Mouse (Mus musculus) heart, postnatal 0 days (tissue): ENCODE measurements around the gene Lmcd1. TPM values are rescaled to one million over a fixed set of nuclear protein-coding genes. Genes with fewer than 3 reads are reported as not detected.
A peak's percentile ranks its signal among the peaks of the same experiment; 100 is the strongest.

ENCODE experiments used
- ATAC-seq: fragments of 200-750 bp; cut with Nextera tagmentation; 2 replicates; pipeline ENCODE4 v1.8.0; 2017; ENCODE audit warnings: low read depth, moderate number of reproducible peaks, moderate library complexity; ENCODE audit not compliant: insufficient read depth
- DNase-seq: peaks from one replicate; pipeline ENCODE4 v3.0.0-alpha.2; 2016; ENCODE audit warnings: low spot score
- H3K27ac ChIP-seq: fragments of 300-500 bp; sonication (generic); 2 replicates; pipeline ENCODE4 v1.5.1; 2014; ENCODE audit warnings: low read depth, mild to moderate bottlenecking
- H3K27me3 ChIP-seq: fragments of 300-500 bp; sonication (generic); 2 replicates; pipeline ENCODE4 v1.6.1; 2014; ENCODE audit warnings: low read length, mixed read lengths; ENCODE audit not compliant: control insufficient read depth, insufficient read depth
- H3K36me3 ChIP-seq: fragments of 300-500 bp; sonication (generic); replicated peaks from 2 replicates; pipeline ENCODE4 v1.6.1; 2014; ENCODE audit warnings: low read length, mixed read lengths; ENCODE audit not compliant: control insufficient read depth, insufficient read depth
- H3K4me1 ChIP-seq: fragments of 300-500 bp; sonication (generic); 2 replicates; pipeline ENCODE4 v1.6.1; 2014; ENCODE audit warnings: antibody characterized with exemption; ENCODE audit not compliant: control insufficient read depth, insufficient read depth
- H3K4me2 ChIP-seq: fragments of 300-500 bp; sonication (generic); 2 replicates; pipeline ENCODE4 v1.6.1; 2014; ENCODE audit warnings: low read depth, mild to moderate bottlenecking, low read length, moderate library complexity
- H3K4me3 ChIP-seq: fragments of 300-500 bp; sonication (generic); 2 replicates; pipeline ENCODE4 v1.5.1; 2014; ENCODE audit warnings: low read depth, low read length
- H3K9ac ChIP-seq: fragments of 300-500 bp; sonication (generic); replicated peaks from 2 replicates; pipeline ENCODE4 v1.6.1; 2014; ENCODE audit warnings: low read depth, low read length, mixed read lengths
- H3K9me3 ChIP-seq: fragments of 300-500 bp; sonication (generic); replicated peaks from 2 replicates; pipeline ENCODE4 v1.6.1; 2016; ENCODE audit warnings: low read length; ENCODE audit not compliant: control insufficient read depth
- CTCF ChIP-seq: IDR thresholded peaks from 2 replicates; pipeline ENCODE4 v1.5.1; 2016; ENCODE audit warnings: antibody characterized with exemption, control low read depth, low read depth
- EP300 ChIP-seq: IDR thresholded peaks from 2 replicates; pipeline ENCODE4 v1.6.1; 2016; ENCODE audit warnings: antibody characterized with exemption, low read depth
- WGBS: fragments of 180-500 bp; shearing (Covaris S2); extraction: QIAGEN DNeasy Blood & Tissue Kit; methylation state at CpG from one replicate; pipeline ENCODE4 v1.1.7; 2014; 5-methylcytosine and 5-hydroxymethylcytosine counted together
- polyA plus RNA-seq: library from polyadenylated mRNA; unstranded; fragments of >200 nt; fragmentation: Nextera tagmentation; extraction: Ambion mirVana; gene quantifications from 2 replicates; pipeline ENCODE4 v1.2.1, GENCODE M21; 2015
- total RNA-seq: library from RNA; depleted of rRNA; stranded (reverse); fragments of >200 nt; gene quantifications from 2 replicates; pipeline ENCODE4 v1.2.3, GENCODE M21; 2014; ENCODE audit warnings: low replicate concordance

The Lmcd1 gene
- total and polyA plus RNA-seq, 2 experiments from 2014 or later: 34.8 to 62.4 TPM

GRCm38 (mm10) chr6:112302248-112302647 is 28.7 kb downstream of the Lmcd1 start:
- Histone ChIP-seq H3K4me3 (no peak overlapping the region), H3K36me3 (peaks cover 9% of the 10 kb centered on the region; the same call in 1 of the 2 replicates), H3K9ac (no peak overlapping the region), H3K9me3 (no peaks in the 10 kb centered on the region), H3K4me1 (peaks cover 39% of the 10 kb centered on the region), H3K4me2 (no peak overlapping the region), H3K27me3 (no peaks in the 10 kb centered on the region), H3K27ac (peak overlapping the region; percentile 43; the same call in 1 of the 2 replicates)
- no peak for TF ChIP-seq CTCF
- TF ChIP-seq EP300: no peak
- 28% methylated on average over 7 of the region's 7 CpGs for WGBS
- ATAC-seq: no peak
- DNase-seq: peak; percentile 20

GRCm38 (mm10) chr6:112302814-112303383 is 29.3 kb downstream of the Lmcd1 start:
- H3K9me3 ChIP-seq: no peaks in the 10 kb centered on the region
- ATAC-seq (no peak), DNase-seq (no peak)
- H3K27me3 ChIP-seq: no peaks in the 10 kb centered on the region
- H3K9ac ChIP-seq: no peak overlapping the region
- TF ChIP-seq EP300: no peak
- no peak for TF ChIP-seq CTCF
- peaks cover 39% of the 10 kb centered on the region for H3K4me1 ChIP-seq
- 48% methylated on average over 9 of the region's 9 CpGs for WGBS
- H3K36me3 ChIP-seq: peaks cover 12% of the 10 kb centered on the region; the same call in 1 of the 2 replicates
- no peak overlapping the region for H3K4me3 ChIP-seq
- 0 out of 2 replicates have a peak overlapping the region, but pooled peaks have one; percentile 34 for H3K27ac ChIP-seq
- no peak overlapping the region for H3K4me2 ChIP-seq

GRCm38 (mm10) chr6:112304751-112305150 is 31.2 kb downstream of the Lmcd1 start:
- WGBS: 19% methylated on average over 8 of the region's 8 CpGs
- Histone ChIP-seq H3K4me2 (peak overlapping the region; percentile 38; the same call in 1 of the 2 replicates), H3K4me3 (no peak overlapping the region), H3K9ac (no peak overlapping the region; the same call in 1 of the 2 replicates), H3K4me1 (peaks cover 39% of the 10 kb centered on the region), H3K9me3 (no peaks in the 10 kb centered on the region), H3K27ac (peak overlapping the region; percentile 44), H3K36me3 (peaks cover 13% of the 10 kb centered on the region; the same call in 1 of the 2 replicates), H3K27me3 (no peaks in the 10 kb centered on the region)
- ATAC-seq (peak; percentile 48), DNase-seq (no peak)
- no peak for TF ChIP-seq CTCF
- TF ChIP-seq EP300: peak; percentile 47; the same call in 1 of the 2 replicates

- no peak overlapping the region for H3K27ac ChIP-seq
- H3K4me2 ChIP-seq: no peak overlapping the region
- no peaks in the 10 kb centered on the region for H3K9me3 ChIP-seq
- TF ChIP-seq EP300 (no peak), CTCF (no peak)
- no peaks in the 10 kb centered on the region for H3K27me3 ChIP-seq
- H3K4me1 ChIP-seq: peaks cover 13% of the 10 kb centered on the region
- H3K4me3 ChIP-seq: no peak overlapping the region
- DNase-seq (no peak), ATAC-seq (no peak)
- 58% methylated on average over 6 of the region's 6 CpGs for WGBS
- H3K9ac ChIP-seq: no peak overlapping the region
- peaks cover 50% of the 10 kb centered on the region for H3K36me3 ChIP-seq
Observed at GRCm38 (mm10) chr6:112309330-112309938, 35.9 kb downstream of the Lmcd1 start.

GRCm38 (mm10) chr6:112311385-112311784 is 37.8 kb downstream of the Lmcd1 start:
- Histone ChIP-seq H3K4me3 (no peak overlapping the region), H3K27ac (no peak overlapping the region), H3K4me1 (no peaks in the 10 kb centered on the region), H3K36me3 (peaks cover 65% of the 10 kb centered on the region), H3K9me3 (no peaks in the 10 kb centered on the region), H3K9ac (no peak overlapping the region), H3K4me2 (no peak overlapping the region), H3K27me3 (no peaks in the 10 kb centered on the region)
- no peak for TF ChIP-seq EP300
- TF ChIP-seq CTCF: no peak
- ATAC-seq (no peak), DNase-seq (no peak)
- WGBS: 47% methylated on average over 4 of the region's 4 CpGs

GRCm38 (mm10) chr6:112319449-112319848 is 45.9 kb downstream of the Lmcd1 start:
- Histone ChIP-seq H3K4me1 (no peaks in the 10 kb centered on the region), H3K4me2 (no peak overlapping the region), H3K36me3 (peaks cover 52% of the 10 kb centered on the region)

More at GRCm38 (mm10) chr6:112319449-112319848, 45.9 kb downstream of the Lmcd1 start:
- Histone ChIP-seq H3K9ac (no peak overlapping the region), H3K27me3 (no peaks in the 10 kb centered on the region), H3K4me3 (no peak overlapping the region), H3K9me3 (no peaks in the 10 kb centered on the region), H3K27ac (no peak overlapping the region)
- DNase-seq: no peak
- TF ChIP-seq EP300 (no peak), CTCF (no peak)
- 90% methylated on average over 4 of the region's 4 CpGs for WGBS
- no peak for ATAC-seq
